11 mouse cellular contexts compared by ENCODE assay signal in genomic region chr9:37166899-37167298, GRCm38 (mm10). TPM values are rescaled to one million over a fixed set of nuclear protein-coding genes. Genes with fewer than 3 reads are reported as not detected.
DNase-seq lines count a peak whose midpoint lies in the region; ATAC-seq and TF ChIP-seq lines count a peak whose summit lies in the region.
"Had no signal": no experiment of that assay in that cellular context is flagged by ENCODE, and none has a peak within 500 bp of the region (broad histone marks: within the 10 kb centered on the region; RNA-seq: fewer than 3 reads in every experiment).

No protein-coding gene starts in this region.

- DNase-seq in midbrain, postnatal 0 days (ENCODE audit: low spot score), result no peak
- peak; percentile 36 for DNase-seq in NIH3T3 (ENCODE audit: low read depth)
- DNase-seq in mesoderm, embryonic 11.5 days (ENCODE audit: low read depth, low spot score), result peak; percentile 30
- DNase-seq: kidney, adult 9 months; lung, postnatal 36 days; thymus, adult 18-20 months had no signal

- H3K4me1 ChIP-seq in intestine, postnatal 0 days (replicated peaks; ENCODE audit: control insufficient read depth, insufficient read depth, low read length), result no peaks in the 10 kb centered on the region
- H3K4me1 ChIP-seq in intestine, embryonic 16.5 days (ENCODE audit: control insufficient read depth, insufficient read depth, low read length), result no peaks in the 10 kb centered on the region
- no peaks in the 10 kb centered on the region for H3K4me1 ChIP-seq in midbrain, postnatal 0 days (ENCODE audit: insufficient read depth, low read length)
- no peaks in the 10 kb centered on the region for H3K4me1 ChIP-seq in midbrain, embryonic 15.5 days
- H3K4me1 ChIP-seq: neural tube, embryonic 12.5 days had no signal

- H3K9ac ChIP-seq in intestine, postnatal 0 days (ENCODE audit: low read depth, low read length), result no peak overlapping the region
- H3K9ac ChIP-seq in intestine, embryonic 16.5 days (ENCODE audit: low read depth, low read length), result no peak overlapping the region
- no peak overlapping the region for H3K9ac ChIP-seq in midbrain, postnatal 0 days (replicated peaks; ENCODE audit: low read length, poor library complexity, severe bottlenecking)
- no peak overlapping the region for H3K9ac ChIP-seq in midbrain, embryonic 15.5 days
- H3K9ac ChIP-seq: neural tube, embryonic 12.5 days had no signal

- TF ChIP-seq CTCF in intestine, postnatal 0 days (IDR thresholded peaks at IDR 0.05; ENCODE audit: low read depth), result peak; percentile 30
- peak; percentile 54 for TF ChIP-seq CTCF in midbrain, postnatal 0 days (IDR thresholded peaks at IDR 0.05)

- no peak for ATAC-seq in intestine, postnatal 0 days
- no peak for ATAC-seq in intestine, embryonic 16.5 days
- no peak for ATAC-seq in midbrain, postnatal 0 days (ENCODE audit: low FRiP score)
- no peak for ATAC-seq in midbrain, embryonic 15.5 days (replicated peaks)
- ATAC-seq in megakaryocyte, adult 5-6 weeks (ENCODE audit: poor library complexity, severe bottlenecking), result no peak

- H3K27ac ChIP-seq in intestine, postnatal 0 days (ENCODE audit: low read depth, low read length), result no peak overlapping the region
- H3K27ac ChIP-seq in intestine, embryonic 16.5 days (ENCODE audit: low read length), result no peak overlapping the region
- H3K27ac ChIP-seq in midbrain, postnatal 0 days (ENCODE audit: low read depth, low read length), result no peak overlapping the region
- H3K27ac ChIP-seq in midbrain, embryonic 15.5 days, result no peak overlapping the region
- H3K27ac ChIP-seq: neural tube, embryonic 12.5 days had no signal

- H3K36me3 ChIP-seq in intestine, postnatal 0 days (ENCODE audit: control insufficient read depth, insufficient read depth), result no peaks in the 10 kb centered on the region
- H3K36me3 ChIP-seq in intestine, embryonic 16.5 days (ENCODE audit: control insufficient read depth, insufficient read depth, low read length), result no peaks in the 10 kb centered on the region
- no peaks in the 10 kb centered on the region for H3K36me3 ChIP-seq in midbrain, postnatal 0 days (ENCODE audit: insufficient read depth, low read length)
- no peaks in the 10 kb centered on the region for H3K36me3 ChIP-seq in midbrain, embryonic 15.5 days (replicated peaks)
- H3K36me3 ChIP-seq: neural tube, embryonic 12.5 days had no signal

- H3K4me2 ChIP-seq in intestine, postnatal 0 days (replicated peaks; ENCODE audit: low read depth), result no peak overlapping the region
- no peak overlapping the region for H3K4me2 ChIP-seq in intestine, embryonic 16.5 days (ENCODE audit: low read depth, low read length)
- no peak overlapping the region for H3K4me2 ChIP-seq in midbrain, postnatal 0 days (ENCODE audit: low read depth, low read length, poor library complexity, severe bottlenecking)
- H3K4me2 ChIP-seq in midbrain, embryonic 15.5 days, result no peak overlapping the region
- H3K4me2 ChIP-seq: neural tube, embryonic 12.5 days had no signal

- 78% methylated on average over 2 of the region's 2 CpGs for WGBS in intestine, postnatal 0 days
- 77% methylated on average over 2 of the region's 2 CpGs for WGBS in intestine, embryonic 16.5 days
- 82% methylated on average over 2 of the region's 2 CpGs for WGBS in midbrain, postnatal 0 days
- WGBS in midbrain, embryonic 15.5 days, result 81% methylated on average over 2 of the region's 2 CpGs

- H3K27me3 ChIP-seq in intestine, postnatal 0 days (replicated peaks; ENCODE audit: control insufficient read depth, insufficient read depth, low read length), result no peaks in the 10 kb centered on the region
- H3K27me3 ChIP-seq in intestine, embryonic 16.5 days (replicated peaks; ENCODE audit: control insufficient read depth, insufficient read depth, low read length), result no peaks in the 10 kb centered on the region
- H3K27me3 ChIP-seq in midbrain, postnatal 0 days (ENCODE audit: insufficient read depth, low read length), result no peaks in the 10 kb centered on the region
- H3K27me3 ChIP-seq in midbrain, embryonic 15.5 days (replicated peaks), result no peaks in the 10 kb centered on the region
- H3K27me3 ChIP-seq: neural tube, embryonic 12.5 days had no signal

- no peaks in the 10 kb centered on the region for H3K9me3 ChIP-seq in intestine, postnatal 0 days (ENCODE audit: control insufficient read depth)
- H3K9me3 ChIP-seq in intestine, embryonic 16.5 days (ENCODE audit: control insufficient read depth, low read length), result no peaks in the 10 kb centered on the region
- H3K9me3 ChIP-seq in midbrain, postnatal 0 days (ENCODE audit: low read length), result no peaks in the 10 kb centered on the region
- H3K9me3 ChIP-seq in midbrain, embryonic 15.5 days, result no peaks in the 10 kb centered on the region
- H3K9me3 ChIP-seq: neural tube, embryonic 12.5 days had no signal

- H3K4me3 ChIP-seq in intestine, postnatal 0 days (ENCODE audit: low read depth, low read length), result no peak overlapping the region
- H3K4me3 ChIP-seq in intestine, embryonic 16.5 days (ENCODE audit: low read length), result no peak overlapping the region
- H3K4me3 ChIP-seq in midbrain, postnatal 0 days (ENCODE audit: low read depth, low read length), result no peak overlapping the region
- no peak overlapping the region for H3K4me3 ChIP-seq in midbrain, embryonic 15.5 days
- H3K4me3 ChIP-seq: neural tube, embryonic 12.5 days had no signal

RNA-seq across cellular contexts. Expression of gene Pknox2, which starts 19.7 kb away (rescaled TPM):
- polyA plus RNA-seq in intestine, postnatal 0 days (2015; fragmentation: Nextera tagmentation; extraction: Ambion mirVana), result 2.4 and 2.8 TPM in 2 replicates
- 7.2 and 8.0 TPM in 2 replicates for polyA plus RNA-seq in intestine, embryonic 16.5 days (2015; fragmentation: Nextera tagmentation; extraction: Ambion mirVana)
- total RNA-seq in midbrain, postnatal 0 days (2014; rRNA removed), result 25.6 and 26.6 TPM in 2 replicates
- 23.5 and 23.6 TPM in 2 replicates for polyA plus RNA-seq in midbrain, postnatal 0 days (2015; fragmentation: Nextera tagmentation; extraction: Ambion mirVana)
- polyA plus RNA-seq in midbrain, embryonic 15.5 days (2015; fragmentation: Nextera tagmentation; extraction: Ambion mirVana), result 31.6 and 35.0 TPM in 2 replicates
- 0.16 and 0.64 TPM in 2 replicates for total RNA-seq in megakaryocyte, adult 5-6 weeks (2015)
- 0.04 and 0.41 TPM in 2 replicates for total RNA-seq in megakaryocyte, adult 5-6 weeks (2017)

RNA-seq across cellular contexts. Expression of gene Tmem218, which starts 41.1 kb away (rescaled TPM):
- polyA plus RNA-seq in intestine, postnatal 0 days (2015; fragmentation: Nextera tagmentation; extraction: Ambion mirVana), result 6.1 and 7.1 TPM in 2 replicates
- 7.8 and 9.0 TPM in 2 replicates for polyA plus RNA-seq in intestine, embryonic 16.5 days (2015; fragmentation: Nextera tagmentation; extraction: Ambion mirVana)
- total RNA-seq in midbrain, postnatal 0 days (2014; rRNA removed), result 4.9 and 5.9 TPM in 2 replicates
- 9.9 TPM in 2 replicates for polyA plus RNA-seq in midbrain, postnatal 0 days (2015; fragmentation: Nextera tagmentation; extraction: Ambion mirVana)
- 8.7 and 9.0 TPM in 2 replicates for polyA plus RNA-seq in midbrain, embryonic 15.5 days (2015; fragmentation: Nextera tagmentation; extraction: Ambion mirVana)
- 2.5 and 2.8 TPM in 2 replicates for total RNA-seq in megakaryocyte, adult 5-6 weeks (2015)
- 0.98 and 1.3 TPM in 2 replicates for total RNA-seq in megakaryocyte, adult 5-6 weeks (2017)
